Mouse (Mus musculus) left cerebral cortex, adult 18-20 months (tissue): Measurements from ENCODE around the gene Ccdc65. TPM values are rescaled to one million over a fixed set of nuclear protein-coding genes. Genes with fewer than 3 reads are reported as not detected.

ENCODE experiments used
- total RNA-seq, 2 experiments: library from RNA; stranded (reverse); gene quantifications; 2 replicates each; pipeline ENCODE4 v1.2.3; 2021

Ccdc65 gene
- total RNA-seq, 2 experiments from 2014 or later = 9.5 to 10.5 TPM

Other genes with a start within 250 kb of the Ccdc65 start
- not detected for gene OR5BS1P, start 238.3 kb upstream of the Ccdc65 start, total RNA-seq
- not detected for gene Lalba, start 225.5 kb upstream of the Ccdc65 start, total RNA-seq
- gene Olfr279, start 215.8 kb upstream of the Ccdc65 start, total RNA-seq = not detected
- 10 to 100 TPM; 58.2 to 59.7 TPM for gene Kansl2, start 173.9 kb upstream of the Ccdc65 start, total RNA-seq
- gene Ccnt1, start 137.3 kb upstream of the Ccdc65 start, total RNA-seq = 10 to 100 TPM; 40.4 to 46.0 TPM
- gene 4930415O20Rik, start 137.2 kb upstream of the Ccdc65 start, total RNA-seq = not detected
- gene Adcy6, start 98.1 kb upstream of the Ccdc65 start, total RNA-seq = 10 to 100 TPM; 45.8 to 49.7 TPM
- 100 to 1,000 TPM; 267 to 278 TPM for gene Cacnb3, start 77.4 kb upstream of the Ccdc65 start, total RNA-seq
- 10 to 100 TPM; 86.9 to 90.6 TPM for gene Ddx23, start 45.3 kb upstream of the Ccdc65 start, total RNA-seq
- gene Rnd1, start 30.7 kb upstream of the Ccdc65 start, total RNA-seq = 10 to 100 TPM; 24.4 to 30.7 TPM
- gene Fkbp11, start 20.0 kb downstream of the Ccdc65 start, total RNA-seq = 1 to 10 TPM; 1.9 to 2.6 TPM
- 100 to 1,000 TPM; 724 to 773 TPM for gene Arf3, start 55.0 kb downstream of the Ccdc65 start, total RNA-seq
- gene Wnt10b, start 69.9 kb downstream of the Ccdc65 start, total RNA-seq = 1 to 10 TPM in 1 of 2 experiments, under 1 TPM in 1; 0.63 to 1.1 TPM
- not detected for gene Wnt1, start 81.7 kb downstream of the Ccdc65 start, total RNA-seq
- 100 to 1,000 TPM; 778 to 797 TPM for gene Ddn, start 101.3 kb downstream of the Ccdc65 start, total RNA-seq
- 10 to 100 TPM; 54.6 to 56.2 TPM for gene Prkag1, start 123.3 kb downstream of the Ccdc65 start, total RNA-seq
- 10 to 100 TPM; 74.3 to 77.8 TPM for gene Kmt2d, start 163.0 kb downstream of the Ccdc65 start, total RNA-seq
- gene Rhebl1, start 186.3 kb downstream of the Ccdc65 start, total RNA-seq = 10 to 100 TPM in 1 of 2 experiments, 1 to 10 TPM in 1; 8.6 to 12.9 TPM
- gene Dhh, start 190.3 kb downstream of the Ccdc65 start, total RNA-seq = under 1 TPM; 0.21 to 0.26 TPM
- gene Lmbr1l, start 210.0 kb downstream of the Ccdc65 start, total RNA-seq = 10 to 100 TPM; 12.9 to 17.9 TPM
- gene Tuba1b, start 226.4 kb downstream of the Ccdc65 start, total RNA-seq = 100 to 1,000 TPM; 584 to 602 TPM
- gene Gm49450, start 245.3 kb downstream of the Ccdc65 start, total RNA-seq = not detected
- 100 to 1,000 TPM; 874 to 893 TPM for gene Tuba1a, start 245.5 kb downstream of the Ccdc65 start, total RNA-seq